Mouse (Mus musculus): ENCODE measurements around the gene Khsrp. TPM values are rescaled to one million over a fixed set of nuclear protein-coding genes. Genes with fewer than 3 reads are reported as not detected.

Gene Khsrp
- polyA plus RNA-seq, 1 experiment from 2014 or later, result 30.5 TPM

GRCm38 (mm10) chr17:57020960-57021359 is 10.4 kb downstream of the Khsrp start:
- H3K36me3 ChIP-seq (replicated peaks), result peaks cover 45% of the 10 kb centered on the region
- H3K27ac ChIP-seq, result no peak overlapping the region
- no peaks in the 10 kb centered on the region for H3K9me3 ChIP-seq
- ATAC-seq (replicated peaks), result no peak
- no peaks in the 10 kb centered on the region for H3K27me3 ChIP-seq (replicated peaks)
- no peak overlapping the region for H3K9ac ChIP-seq
- 89% methylated on average over 5 of the region's 5 CpGs for WGBS
- H3K4me1 ChIP-seq, result no peaks in the 10 kb centered on the region
- H3K4me3 ChIP-seq, result no peak overlapping the region
- H3K4me2 ChIP-seq, result no peak overlapping the region

GRCm38 (mm10) chr17:57019693-57020092 is 11.6 kb downstream of the Khsrp start:
- Histone ChIP-seq H3K36me3 (replicated peaks) (peaks cover 33% of the 10 kb centered on the region), H3K4me2 (no peak overlapping the region), H3K9me3 (no peaks in the 10 kb centered on the region), H3K27ac (no peak overlapping the region), H3K9ac (no peak overlapping the region), H3K27me3 (replicated peaks) (no peaks in the 10 kb centered on the region), H3K4me3 (no peak overlapping the region), H3K4me1 (no peaks in the 10 kb centered on the region)
- 71% methylated on average over 2 of the region's 2 CpGs for WGBS
- no peak for ATAC-seq (replicated peaks)

- Histone ChIP-seq H3K36me3 (replicated peaks) (peaks cover 7% of the 10 kb centered on the region), H3K9me3 (no peaks in the 10 kb centered on the region), H3K4me2 (peak overlapping the region; percentile 64), H3K4me1 (peaks cover 23% of the 10 kb centered on the region), H3K4me3 (peak overlapping the region; percentile 59), H3K27me3 (replicated peaks) (no peaks in the 10 kb centered on the region), H3K9ac (peak overlapping the region; percentile 69; the same call in 1 of the 2 replicates), H3K27ac (peak overlapping the region; percentile 92)
- ATAC-seq (replicated peaks), result peak; percentile 1; the same call in 1 of the 2 replicates
- WGBS, result 74% methylated on average over 13 of the region's 13 CpGs
These were observed 19.0 kb downstream of the Khsrp start for GRCm38 (mm10) chr17:57012245-57012795.

- Histone ChIP-seq H3K36me3 (replicated peaks) (peaks cover 16% of the 10 kb centered on the region), H3K4me3 (peak within 1 kb of the TSS; percentile 59), H3K9me3 (no peaks in the 10 kb centered on the region), H3K27ac (peak within 1 kb of the TSS; percentile 92), H3K27me3 (replicated peaks) (no peaks in the 10 kb centered on the region), H3K4me1 (peaks cover 23% of the 10 kb centered on the region), H3K9ac (peak within 1 kb of the TSS; percentile 69), H3K4me2 (peak within 1 kb of the TSS; percentile 92)
- ATAC-seq (replicated peaks), result peak; percentile 93
- WGBS, result under 1% methylated on average over 51 of the region's 51 CpGs
These were observed 19.8 kb downstream of the Khsrp start, which contains the start of the genes Gtf2f1 and Gm17949 for GRCm38 (mm10) chr17:57011236-57012141. Gtf2f1 (minus strand) TSS chr17:57011288. Gm17949 (plus strand) TSS chr17:57011469.

- peaks cover 22% of the 10 kb centered on the region for H3K36me3 ChIP-seq (replicated peaks)
- H3K27me3 ChIP-seq (replicated peaks), result no peaks in the 10 kb centered on the region
- peaks cover 23% of the 10 kb centered on the region for H3K4me1 ChIP-seq
- WGBS, result 0% methylated on average over 19 of the region's 19 CpGs
- peak overlapping the region; percentile 61 for H3K9ac ChIP-seq
- peak overlapping the region; percentile 81 for H3K27ac ChIP-seq
- peak overlapping the region; percentile 92 for H3K4me2 ChIP-seq
- peak; percentile 68 for ATAC-seq (replicated peaks)
- peak overlapping the region; percentile 59 for H3K4me3 ChIP-seq
- no peaks in the 10 kb centered on the region for H3K9me3 ChIP-seq
These were observed 20.4 kb downstream of the Khsrp start for GRCm38 (mm10) chr17:57010911-57011235.

- Histone ChIP-seq H3K4me3 (no peak overlapping the region), H3K4me1 (peaks cover 19% of the 10 kb centered on the region), H3K9me3 (no peaks in the 10 kb centered on the region), H3K27me3 (replicated peaks) (no peaks in the 10 kb centered on the region), H3K4me2 (no peak overlapping the region), H3K27ac (no peak overlapping the region), H3K36me3 (replicated peaks) (peaks cover 44% of the 10 kb centered on the region), H3K9ac (no peak overlapping the region)
- no peak for ATAC-seq (replicated peaks)
- WGBS, result 94% methylated on average over 13 of the region's 13 CpGs
These were observed 24.0 kb downstream of the Khsrp start for GRCm38 (mm10) chr17:57007137-57007905.

- no peak for ATAC-seq (replicated peaks)
- no peak overlapping the region for H3K4me2 ChIP-seq
- H3K9ac ChIP-seq, result no peak overlapping the region
- H3K4me3 ChIP-seq, result no peak overlapping the region
- no peaks in the 10 kb centered on the region for H3K27me3 ChIP-seq (replicated peaks)
- H3K36me3 ChIP-seq (replicated peaks), result peaks cover 44% of the 10 kb centered on the region
- H3K4me1 ChIP-seq, result no peaks in the 10 kb centered on the region
- no peaks in the 10 kb centered on the region for H3K9me3 ChIP-seq
- no peak overlapping the region for H3K27ac ChIP-seq
- 99% methylated on average over 7 of the region's 7 CpGs for WGBS
These were observed 27.3 kb downstream of the Khsrp start for GRCm38 (mm10) chr17:57003994-57004393.

- no peak for ATAC-seq (replicated peaks)
- peaks cover 15% of the 10 kb centered on the region for H3K4me1 ChIP-seq
- H3K27me3 ChIP-seq (replicated peaks), result no peaks in the 10 kb centered on the region
- H3K9me3 ChIP-seq, result no peaks in the 10 kb centered on the region
- 83% methylated on average over 8 of the region's 8 CpGs for WGBS
- H3K4me3 ChIP-seq, result no peak overlapping the region
- no peak overlapping the region for H3K9ac ChIP-seq
- H3K4me2 ChIP-seq, result no peak overlapping the region
- H3K27ac ChIP-seq, result no peak overlapping the region
- peaks cover 27% of the 10 kb centered on the region for H3K36me3 ChIP-seq (replicated peaks)
These were observed 30.1 kb downstream of the Khsrp start for GRCm38 (mm10) chr17:57001228-57001627.

GRCm38 (mm10) chr17:56999968-57000609 is 31.2 kb downstream of the Khsrp start, which contains the start of gene Pspn:
Pspn (minus strand) TSS chr17:57000018.
- H3K9ac ChIP-seq, result no peak within 1 kb of the TSS
- 85% methylated on average over 9 of the region's 9 CpGs for WGBS
- H3K9me3 ChIP-seq, result no peaks in the 10 kb centered on the region
- no peak within 1 kb of the TSS for H3K27ac ChIP-seq
- no peaks in the 10 kb centered on the region for H3K27me3 ChIP-seq (replicated peaks)
- H3K4me1 ChIP-seq, result peaks cover 15% of the 10 kb centered on the region
- no peak within 1 kb of the TSS for H3K4me2 ChIP-seq
- ATAC-seq (replicated peaks), result no peak
- H3K36me3 ChIP-seq (replicated peaks), result peaks cover 24% of the 10 kb centered on the region
- no peak within 1 kb of the TSS for H3K4me3 ChIP-seq

- Histone ChIP-seq H3K9me3 (no peaks in the 10 kb centered on the region), H3K4me3 (no peak overlapping the region), H3K9ac (no peak overlapping the region), H3K4me2 (no peak overlapping the region), H3K27me3 (replicated peaks) (no peaks in the 10 kb centered on the region), H3K36me3 (replicated peaks) (peaks cover 26% of the 10 kb centered on the region), H3K27ac (no peak overlapping the region), H3K4me1 (peaks cover 15% of the 10 kb centered on the region)
- ATAC-seq (replicated peaks), result no peak
- WGBS, result 89% methylated on average over 9 of the region's 9 CpGs
These were observed 31.9 kb downstream of the Khsrp start for GRCm38 (mm10) chr17:56999414-56999813.

- H3K27ac ChIP-seq, result peak within 1 kb of the TSS; percentile 86
These were observed 34.2 kb downstream of the Khsrp start, which contains the start of gene Alkbh7 for GRCm38 (mm10) chr17:56997029-56997667. Alkbh7 (plus strand) TSS chr17:56997339.

More at GRCm38 (mm10) chr17:56997029-56997667, 34.2 kb downstream of the Khsrp start, which contains the start of gene Alkbh7:
- peak within 1 kb of the TSS; percentile 84 for H3K9ac ChIP-seq
- peak; percentile 98 for ATAC-seq (replicated peaks)
- peak within 1 kb of the TSS; percentile 57 for H3K4me2 ChIP-seq
- no peaks in the 10 kb centered on the region for H3K9me3 ChIP-seq
- under 1% methylated on average over 38 of the region's 38 CpGs for whole genome bisulfite sequencing
- H3K27me3 ChIP-seq (replicated peaks), result no peaks in the 10 kb centered on the region
- peaks cover 15% of the 10 kb centered on the region for H3K4me1 ChIP-seq
- H3K36me3 ChIP-seq (replicated peaks), result peaks cover 33% of the 10 kb centered on the region
- peak within 1 kb of the TSS; percentile 79 for H3K4me3 ChIP-seq
